Mouse (Mus musculus) megakaryocyte, embryonic 14.5 days (primary cell): ENCODE measurements around the gene Lin9.

Experiments used
- FLI1 ChIP-seq: IDR thresholded peaks from 2 replicates; pipeline ENCODE4 v1.6.1; 2012; ENCODE audit warnings: low read length, inconsistent platforms, mixed read lengths
- GATA1 ChIP-seq: IDR thresholded peaks from 3 replicates; pipeline ENCODE4 v1.6.1; 2012; ENCODE audit warnings: mixed read lengths, low read length, inconsistent platforms, borderline replicate concordance

DNA sequence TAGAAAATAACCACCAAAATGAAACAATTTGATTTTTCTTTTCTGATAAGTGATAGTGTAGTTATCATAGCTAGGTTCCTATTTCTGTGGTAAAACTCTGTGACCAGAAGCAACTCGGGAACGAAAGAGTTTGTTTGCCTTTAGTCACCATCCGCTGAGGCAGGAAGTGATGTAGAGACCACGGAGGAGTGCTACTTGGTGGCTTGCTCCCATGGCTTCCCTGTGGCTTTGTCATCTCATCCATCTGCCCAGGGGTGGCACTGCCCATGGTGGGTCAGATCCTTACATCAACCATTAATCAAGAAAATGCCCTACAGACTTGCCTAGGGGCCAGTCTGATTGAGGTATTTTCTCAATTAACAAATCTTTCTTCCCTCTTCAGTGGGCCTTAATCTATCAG, 18.6 kb upstream of the Lin9 start:
- no peak for TF ChIP-seq GATA1
- no peak for TF ChIP-seq FLI1
